In the genomic region with DNA sequence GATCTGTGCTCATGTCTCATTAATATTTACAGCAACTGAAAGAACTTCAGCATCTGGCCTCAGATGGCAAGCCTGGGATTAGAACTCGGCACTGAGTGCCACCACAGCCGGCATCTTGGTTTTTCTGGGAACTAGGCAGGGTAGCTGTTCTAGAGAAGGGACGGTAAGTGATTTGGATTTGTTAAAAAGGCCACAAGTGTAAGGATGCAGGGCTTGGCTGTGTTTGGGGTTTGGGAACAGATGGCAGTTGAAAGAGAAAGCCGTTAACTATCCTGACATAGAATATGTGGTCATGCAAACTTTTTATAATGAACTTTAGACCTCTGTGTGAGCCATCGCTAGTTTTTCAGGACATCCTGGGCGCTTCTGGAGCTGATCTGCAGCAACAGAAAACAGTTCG, we compare ENCODE assay signal across 8 mouse cellular contexts. TPM values are rescaled to one million over a fixed set of nuclear protein-coding genes. Genes with fewer than 3 reads are reported as not detected.
DNase-seq lines count a peak whose midpoint lies in the region; ATAC-seq and TF ChIP-seq lines count a peak whose summit lies in the region.

No protein-coding gene starts in this region.

- WGBS in forebrain, embryonic 12.5 days, result 51% methylated on average over 7 of the region's 7 CpGs
- 42% methylated on average over 7 of the region's 7 CpGs for WGBS in forebrain, postnatal 0 days
- 33% methylated on average over 7 of the region's 7 CpGs for WGBS in liver, adult 2 months
- 44% methylated on average over 7 of the region's 7 CpGs for WGBS in liver, postnatal 0 days (ENCODE audit: insufficient replicate concordance)

- H3K27ac ChIP-seq in forebrain, embryonic 12.5 days, result 0 out of 2 replicates have a peak overlapping the region, but pooled peaks have one; percentile 25
- no peak overlapping the region for H3K27ac ChIP-seq in forebrain, postnatal 0 days (ENCODE audit: low read depth, low read length)
- peak overlapping the region; percentile 62 for H3K27ac ChIP-seq in liver, adult 2 months (replicated peaks; ENCODE audit: insufficient read depth, low read depth, low read length)
- peak overlapping the region; percentile 12; the same call in 1 of the 2 replicates for H3K27ac ChIP-seq in liver, postnatal 0 days (ENCODE audit: low read depth)

- H3K27me3 ChIP-seq in forebrain, embryonic 12.5 days, result 0 out of 2 replicates have a peak, but pooled peaks cover 6% of the 10 kb centered on the region
- H3K27me3 ChIP-seq in forebrain, postnatal 0 days (ENCODE audit: insufficient read depth, low read length), result no peaks in the 10 kb centered on the region; the same call in 1 of the 2 replicates
- no peaks in the 10 kb centered on the region for H3K27me3 ChIP-seq in liver, adult 2 months (ENCODE audit: control insufficient read depth, insufficient read depth, low read length)
- no peaks in the 10 kb centered on the region for H3K27me3 ChIP-seq in liver, postnatal 0 days (ENCODE audit: insufficient read depth, low read length)

- DNase-seq in forebrain, postnatal 0 days, result no peak
- no peak for DNase-seq in liver, adult 2 months (ENCODE audit: extremely low read depth, low read depth, low spot score)
- DNase-seq in liver, result no peak
- no peak for DNase-seq in liver, postnatal 0 days
- no peak for DNase-seq in thymus, postnatal 14 days
- no peak for DNase-seq in thymus, postnatal 36 days

- TF ChIP-seq CTCF in forebrain, postnatal 0 days (IDR thresholded peaks at IDR 0.05; ENCODE audit: low read depth), result no peak
- TF ChIP-seq CTCF in liver, adult 2 months (IDR thresholded peaks at IDR 0.05; ENCODE audit: low read depth, low read length), result no peak
- TF ChIP-seq CTCF in liver, postnatal 0 days (IDR thresholded peaks at IDR 0.05; ENCODE audit: low read depth), result no peak

- H3K36me3 ChIP-seq in forebrain, embryonic 12.5 days (replicated peaks), result no peaks in the 10 kb centered on the region
- peaks cover 4% of the 10 kb centered on the region; the same call in 1 of the 2 replicates for H3K36me3 ChIP-seq in forebrain, postnatal 0 days (ENCODE audit: insufficient read depth)
- no peaks in the 10 kb centered on the region for H3K36me3 ChIP-seq in liver, adult 2 months (ENCODE audit: control insufficient read depth, insufficient read depth, low read length)
- H3K36me3 ChIP-seq in liver, postnatal 0 days (replicated peaks; ENCODE audit: insufficient read depth, low read length), result no peaks in the 10 kb centered on the region

- TF ChIP-seq POLR2A in liver, adult 2 months (IDR thresholded peaks at IDR 0.05; ENCODE audit: extremely low read depth, insufficient read depth, low read length), result no peak

- H3K4me1 ChIP-seq in forebrain, embryonic 12.5 days, result peaks cover 57% of the 10 kb centered on the region
- peaks cover 14% of the 10 kb centered on the region for H3K4me1 ChIP-seq in forebrain, postnatal 0 days (ENCODE audit: insufficient read depth)
- H3K4me1 ChIP-seq in liver, adult 2 months (ENCODE audit: control insufficient read depth, insufficient read depth, low read length), result peaks cover 17% of the 10 kb centered on the region
- H3K4me1 ChIP-seq in liver, postnatal 0 days (ENCODE audit: insufficient read depth), result peaks cover 52% of the 10 kb centered on the region

- no peak overlapping the region for H3K9ac ChIP-seq in forebrain, embryonic 12.5 days
- no peak overlapping the region for H3K9ac ChIP-seq in forebrain, postnatal 0 days
- H3K9ac ChIP-seq in liver, adult 2 months (ENCODE audit: low read depth, low read length), result no peak overlapping the region
- H3K9ac ChIP-seq in liver, postnatal 0 days (replicated peaks), result no peak overlapping the region

- peaks cover 16% of the 10 kb centered on the region; the same call in 1 of the 2 replicates for H3K79me2 ChIP-seq in liver, adult 2 months (ENCODE audit: control insufficient read depth, insufficient read depth, low read length)

- peak overlapping the region; percentile 74 for H3K4me3 ChIP-seq in forebrain, embryonic 12.5 days (replicated peaks)
- no peak overlapping the region for H3K4me3 ChIP-seq in forebrain, postnatal 0 days (ENCODE audit: low read depth, low read length)
- H3K4me3 ChIP-seq in liver, adult 2 months (ENCODE audit: insufficient read depth, low read depth, low read length), result no peak overlapping the region
- H3K4me3 ChIP-seq in liver, postnatal 0 days (ENCODE audit: low read depth, low read length), result no peak overlapping the region

- no peak for TF ChIP-seq EP300 in liver, postnatal 0 days (IDR thresholded peaks at IDR 0.05; ENCODE audit: low read depth)

- H3K9me3 ChIP-seq in forebrain, embryonic 12.5 days, result no peaks in the 10 kb centered on the region
- no peaks in the 10 kb centered on the region for H3K9me3 ChIP-seq in forebrain, postnatal 0 days (ENCODE audit: low read length)
- H3K9me3 ChIP-seq in liver, postnatal 0 days (ENCODE audit: low read length), result no peaks in the 10 kb centered on the region

- no peak overlapping the region; the same call in 1 of the 2 replicates for H3K4me2 ChIP-seq in forebrain, embryonic 12.5 days
- no peak overlapping the region for H3K4me2 ChIP-seq in forebrain, postnatal 0 days (ENCODE audit: low read depth)
- peak overlapping the region; percentile 41; the same call in 1 of the 2 replicates for H3K4me2 ChIP-seq in liver, postnatal 0 days (ENCODE audit: low read depth, low read length)

- ATAC-seq in forebrain, embryonic 12.5 days (ENCODE audit: low FRiP score), result no peak
- no peak for ATAC-seq in forebrain, postnatal 0 days
- ATAC-seq in erythroblast, adult 5-6 weeks (replicated peaks; ENCODE audit: low FRiP score, poor library complexity, severe bottlenecking), result peak; percentile 1; the same call in 1 of the 2 replicates
- no peak for ATAC-seq in liver, postnatal 0 days

RNA-seq across cellular contexts. Expression of a gene that starts 0.5 kb away (rescaled TPM):
- 104 and 108 TPM in 2 replicates for polyA plus RNA-seq in forebrain, embryonic 12.5 days (2016; fragmentation: Nextera tagmentation; extraction: Ambion mirVana)
- total RNA-seq in forebrain, postnatal 0 days (2014; rRNA removed), result 143 TPM in 2 replicates
- 199 and 202 TPM in 2 replicates for polyA plus RNA-seq in forebrain, postnatal 0 days (2015; fragmentation: Nextera tagmentation; extraction: Ambion mirVana)
- 38.2 and 45.8 TPM in 2 replicates for total RNA-seq in liver, adult 2 months (2014; rRNA removed)
- 24.1 and 30.6 TPM in 2 replicates for polyA plus RNA-seq in liver, adult 2 months (2012; rRNA removed)
- total RNA-seq in erythroblast, adult 5-6 weeks (2015; ENCODE audit: low replicate concordance), result 8.3 and 12.7 TPM in 2 replicates
- 10.7 and 14.2 TPM in 2 replicates for total RNA-seq in erythroblast, adult 5-6 weeks (2017; ENCODE audit: low replicate concordance)
- polyA plus RNA-seq in liver, postnatal 0 days (2015; fragmentation: Nextera tagmentation; extraction: Ambion mirVana), result 39.0 and 39.2 TPM in 2 replicates

RNA-seq across cellular contexts. Expression of a gene that starts 5.5 kb away (rescaled TPM):
- polyA plus RNA-seq in forebrain, embryonic 12.5 days (2016; fragmentation: Nextera tagmentation; extraction: Ambion mirVana), result 104 and 105 TPM in 2 replicates
- 105 and 115 TPM in 2 replicates for total RNA-seq in forebrain, postnatal 0 days (2014; rRNA removed)
- 63.6 and 71.1 TPM in 2 replicates for polyA plus RNA-seq in forebrain, postnatal 0 days (2015; fragmentation: Nextera tagmentation; extraction: Ambion mirVana)
- 7.5 and 8.2 TPM in 2 replicates for total RNA-seq in liver, adult 2 months (2014; rRNA removed)
- 18.5 and 19.1 TPM in 2 replicates for polyA plus RNA-seq in liver, adult 2 months (2012; rRNA removed)
- total RNA-seq in erythroblast, adult 5-6 weeks (2015; ENCODE audit: low replicate concordance), result 3.3 and 7.3 TPM in 2 replicates
- 7.7 and 17.0 TPM in 2 replicates for total RNA-seq in erythroblast, adult 5-6 weeks (2017; ENCODE audit: low replicate concordance)
- 7.2 and 10.0 TPM in 2 replicates for polyA plus RNA-seq in liver, postnatal 0 days (2015; fragmentation: Nextera tagmentation; extraction: Ambion mirVana)

RNA-seq across cellular contexts. Expression of a gene that starts 24.9 kb away (rescaled TPM):
- 16.0 and 22.6 TPM in 2 replicates for polyA plus RNA-seq in forebrain, embryonic 12.5 days (2016; fragmentation: Nextera tagmentation; extraction: Ambion mirVana)
- 6.5 and 11.6 TPM in 2 replicates for total RNA-seq in forebrain, postnatal 0 days (2014; rRNA removed)
- polyA plus RNA-seq in forebrain, postnatal 0 days (2015; fragmentation: Nextera tagmentation; extraction: Ambion mirVana), result 2.5 and 3.0 TPM in 2 replicates
- 0.07 and 0.09 TPM in 2 replicates for total RNA-seq in liver, adult 2 months (2014; rRNA removed)
- 0.10 and 0.17 TPM in 2 replicates for polyA plus RNA-seq in liver, adult 2 months (2012; rRNA removed)
- total RNA-seq in erythroblast, adult 5-6 weeks (2015; ENCODE audit: low replicate concordance), result not detected in 2 replicates
- not detected in 2 replicates for total RNA-seq in erythroblast, adult 5-6 weeks (2017; ENCODE audit: low replicate concordance)
- polyA plus RNA-seq in liver, postnatal 0 days (2015; fragmentation: Nextera tagmentation; extraction: Ambion mirVana), result 0.25 and 0.26 TPM in 2 replicates

RNA-seq across cellular contexts. Expression of a gene that starts 59.1 kb away (rescaled TPM):
- 284 and 305 TPM in 2 replicates for polyA plus RNA-seq in forebrain, embryonic 12.5 days (2016; fragmentation: Nextera tagmentation; extraction: Ambion mirVana)
- total RNA-seq in forebrain, postnatal 0 days (2014; rRNA removed), result 113 and 165 TPM in 2 replicates
- 92.4 and 111 TPM in 2 replicates for polyA plus RNA-seq in forebrain, postnatal 0 days (2015; fragmentation: Nextera tagmentation; extraction: Ambion mirVana)
- total RNA-seq in liver, adult 2 months (2014; rRNA removed), result 74.3 and 78.6 TPM in 2 replicates
- 25.6 and 29.1 TPM in 2 replicates for polyA plus RNA-seq in liver, adult 2 months (2012; rRNA removed)
- 40.5 and 74.0 TPM in 2 replicates for total RNA-seq in erythroblast, adult 5-6 weeks (2015; ENCODE audit: low replicate concordance)
- 130 and 133 TPM in 2 replicates for total RNA-seq in erythroblast, adult 5-6 weeks (2017; ENCODE audit: low replicate concordance)
- 47.8 and 62.4 TPM in 2 replicates for polyA plus RNA-seq in liver, postnatal 0 days (2015; fragmentation: Nextera tagmentation; extraction: Ambion mirVana)

RNA-seq across cellular contexts. Expression of a gene that starts 59.8 kb away (rescaled TPM):
- polyA plus RNA-seq in forebrain, embryonic 12.5 days (2016; fragmentation: Nextera tagmentation; extraction: Ambion mirVana), result 68.5 and 72.4 TPM in 2 replicates
- total RNA-seq in forebrain, postnatal 0 days (2014; rRNA removed), result 72.1 and 74.8 TPM in 2 replicates
- polyA plus RNA-seq in forebrain, postnatal 0 days (2015; fragmentation: Nextera tagmentation; extraction: Ambion mirVana), result 77.8 and 83.3 TPM in 2 replicates
- total RNA-seq in liver, adult 2 months (2014; rRNA removed), result 12.1 and 13.2 TPM in 2 replicates
- 24.4 and 27.6 TPM in 2 replicates for polyA plus RNA-seq in liver, adult 2 months (2012; rRNA removed)
- total RNA-seq in erythroblast, adult 5-6 weeks (2015; ENCODE audit: low replicate concordance), result 0.77 and 2.1 TPM in 2 replicates
- 4.3 and 4.6 TPM in 2 replicates for total RNA-seq in erythroblast, adult 5-6 weeks (2017; ENCODE audit: low replicate concordance)
- polyA plus RNA-seq in liver, postnatal 0 days (2015; fragmentation: Nextera tagmentation; extraction: Ambion mirVana), result 31.9 and 34.3 TPM in 2 replicates
